Mouse (Mus musculus): Measurements from ENCODE around the gene Ppp1r10. TPM values are rescaled to one million over a fixed set of nuclear protein-coding genes. Genes with fewer than 3 reads are reported as not detected.
A peak's percentile ranks its signal among the peaks of the same experiment; 100 is the strongest.

The Ppp1r10 gene
- total and polyA plus RNA-seq, 2 experiments from 2014 or later: 11.2 to 20.2 TPM

DNA sequence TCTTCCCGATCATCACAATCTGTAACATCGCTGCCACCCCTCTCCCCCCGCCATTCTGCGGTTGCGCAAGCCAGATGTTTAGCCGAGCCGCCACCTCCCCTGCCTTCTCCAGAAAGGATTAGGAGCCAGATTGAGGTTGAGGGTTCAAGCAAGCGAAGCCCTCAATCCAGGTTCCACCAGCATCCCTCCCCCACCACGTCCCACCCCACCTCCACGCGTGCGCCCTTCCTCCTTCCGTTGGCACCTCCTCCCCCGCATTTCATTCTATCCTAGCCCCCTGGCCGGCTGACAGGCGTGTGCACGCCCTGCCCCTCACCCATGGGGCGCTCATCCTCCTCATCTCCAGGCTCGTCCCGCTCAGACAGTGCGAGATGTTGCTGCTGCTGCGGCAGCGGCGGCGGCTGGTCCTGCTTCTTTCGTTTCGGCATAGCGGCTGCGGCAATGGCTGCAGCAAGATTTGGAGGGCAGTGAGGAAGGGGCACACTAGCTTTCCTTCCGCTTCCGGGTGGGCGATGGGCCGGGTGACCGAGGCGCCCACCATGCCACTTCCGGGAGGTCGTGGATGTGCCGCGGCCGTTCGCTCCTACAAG is 62.7 kb downstream of the Ppp1r10 start:
- no peaks in the 10 kb centered on the region for H3K9me3 ChIP-seq (replicated peaks; ENCODE audit: control insufficient read depth, low read length)
- TF ChIP-seq EP300 (IDR thresholded peaks at IDR 0.05; ENCODE audit: low read depth): no peak
- no peak for TF ChIP-seq CTCF (IDR thresholded peaks at IDR 0.05; ENCODE audit: low read depth)
- peak overlapping the region; percentile 89 for H3K27ac ChIP-seq (ENCODE audit: low read depth)
- peak overlapping the region; percentile 87 for H3K4me3 ChIP-seq (ENCODE audit: low read depth, low read length)
- peaks cover 45% of the 10 kb centered on the region for H3K36me3 ChIP-seq (replicated peaks; ENCODE audit: control insufficient read depth, insufficient read depth, low read length)
- H3K4me1 ChIP-seq (ENCODE audit: control insufficient read depth, insufficient read depth): 0 out of 2 replicates have a peak, but pooled peaks cover 7% of the 10 kb centered on the region
- WGBS: under 1% methylated on average over 41 of the region's 41 CpGs
- ATAC-seq (ENCODE audit: insufficient read depth, low read depth) (peak; percentile 53), DNase-seq (ENCODE audit: low spot score) (peak; percentile 64)
- no peaks in the 10 kb centered on the region for H3K27me3 ChIP-seq (ENCODE audit: control insufficient read depth, insufficient read depth, low read length)
- H3K4me2 ChIP-seq (ENCODE audit: low read depth, low read length): peak overlapping the region; percentile 87
- H3K9ac ChIP-seq (replicated peaks; ENCODE audit: low read depth, low read length): peak overlapping the region; percentile 73

DNA sequence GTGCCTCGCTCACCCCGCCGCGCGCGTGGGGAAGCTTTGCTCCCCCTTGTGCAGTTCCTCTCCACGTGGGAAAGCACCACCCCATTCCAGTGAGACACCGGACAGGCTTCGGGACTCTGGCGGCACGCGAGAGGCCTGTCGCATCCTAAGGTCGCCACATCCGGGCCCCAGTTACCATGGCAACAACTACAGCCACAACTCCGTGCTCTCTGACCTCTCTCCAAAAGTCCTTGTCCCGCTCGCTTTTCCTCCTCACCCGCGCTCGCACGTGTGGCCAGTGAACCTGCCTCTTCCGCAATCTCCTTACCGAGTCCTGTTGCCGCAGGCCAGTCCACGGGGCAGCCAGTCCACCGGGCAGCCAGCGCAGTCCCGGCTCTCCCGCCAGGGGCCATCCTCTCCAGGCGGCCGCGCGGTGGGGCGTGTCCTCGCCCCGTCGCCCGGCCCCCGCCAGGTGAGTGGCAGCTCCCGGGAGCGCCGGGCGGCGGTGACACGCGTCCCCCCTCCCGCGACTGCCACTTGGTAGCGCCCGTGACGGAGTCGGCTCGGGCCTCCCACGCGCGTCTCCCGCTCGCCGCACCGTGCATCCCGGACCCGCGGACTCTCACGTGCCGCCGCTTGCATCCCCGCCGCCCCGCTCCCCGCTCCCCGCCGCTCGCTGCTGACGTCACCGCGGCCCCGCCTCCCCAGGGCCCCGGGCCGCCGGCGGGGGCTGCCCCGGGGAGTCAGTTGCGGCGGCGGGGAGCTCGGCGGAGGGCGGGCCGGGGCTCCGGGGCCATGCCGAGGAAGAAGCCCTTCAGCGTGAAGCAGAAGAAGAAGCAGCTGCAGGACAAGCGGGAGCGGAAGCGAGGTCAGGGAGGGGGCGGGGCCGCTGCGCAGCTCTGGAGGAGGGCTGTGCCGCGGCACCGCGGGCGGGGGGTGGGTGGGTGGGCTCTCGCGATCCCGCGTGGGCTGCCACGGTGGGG is 63.4 kb downstream of the Ppp1r10 start, which contains the start of the genes Gnl1 and Prr3:
Gene Gnl1, plus strand, starts transcription at position 451 of the 962 bp plus-strand sequence.
Gene Prr3, minus strand, starts transcription at position 836 of the 962 bp plus-strand sequence.
- no peak for TF ChIP-seq EP300 (IDR thresholded peaks at IDR 0.05; ENCODE audit: low read depth)
- WGBS: under 1% methylated on average over 83 of the region's 109 CpGs
- H3K9me3 ChIP-seq (replicated peaks; ENCODE audit: control insufficient read depth, low read length): no peaks in the 10 kb centered on the region
- DNase-seq (ENCODE audit: low spot score) (peak; percentile 90), ATAC-seq (ENCODE audit: insufficient read depth, low read depth) (peak; percentile 89)
- H3K27ac ChIP-seq (ENCODE audit: low read depth): peak within 1 kb of the TSS; percentile 89
- H3K4me1 ChIP-seq (ENCODE audit: control insufficient read depth, insufficient read depth): 0 out of 2 replicates have a peak, but pooled peaks cover 7% of the 10 kb centered on the region
- peaks cover 40% of the 10 kb centered on the region for H3K36me3 ChIP-seq (replicated peaks; ENCODE audit: control insufficient read depth, insufficient read depth, low read length)
- no peaks in the 10 kb centered on the region for H3K27me3 ChIP-seq (ENCODE audit: control insufficient read depth, insufficient read depth, low read length)
- H3K4me2 ChIP-seq (ENCODE audit: low read depth, low read length): peak within 1 kb of the TSS; percentile 87
- H3K4me3 ChIP-seq (ENCODE audit: low read depth, low read length): peak within 1 kb of the TSS; percentile 87
- peak within 1 kb of the TSS; percentile 73 for H3K9ac ChIP-seq (replicated peaks; ENCODE audit: low read depth, low read length)

- H3K9ac ChIP-seq (replicated peaks; ENCODE audit: low read depth, low read length): peak overlapping the region; percentile 73
- peak; percentile 18 for ATAC-seq (ENCODE audit: insufficient read depth, low read depth)
- H3K27ac ChIP-seq (ENCODE audit: low read depth): peak overlapping the region; percentile 89
- no peaks in the 10 kb centered on the region for H3K9me3 ChIP-seq (replicated peaks; ENCODE audit: control insufficient read depth, low read length)
- 0 out of 2 replicates have a peak, but pooled peaks cover 7% of the 10 kb centered on the region for H3K4me1 ChIP-seq (ENCODE audit: control insufficient read depth, insufficient read depth)
- WGBS: under 1% methylated on average over 28 of the region's 29 CpGs
- H3K4me2 ChIP-seq (ENCODE audit: low read depth, low read length): peak overlapping the region; percentile 87
- H3K27me3 ChIP-seq (ENCODE audit: control insufficient read depth, insufficient read depth, low read length): no peaks in the 10 kb centered on the region
- H3K36me3 ChIP-seq (replicated peaks; ENCODE audit: control insufficient read depth, insufficient read depth, low read length): peaks cover 37% of the 10 kb centered on the region
- TF ChIP-seq EP300 (IDR thresholded peaks at IDR 0.05; ENCODE audit: low read depth) (no peak), CTCF (IDR thresholded peaks at IDR 0.05; ENCODE audit: low read depth) (no peak)
- DNase-seq (ENCODE audit: low spot score): peak; percentile 24
- peak overlapping the region; percentile 87 for H3K4me3 ChIP-seq (ENCODE audit: low read depth, low read length)
Observed at GRCm38 (mm10) chr17:35980363-35980754, 64.1 kb downstream of the Ppp1r10 start.

DNA sequence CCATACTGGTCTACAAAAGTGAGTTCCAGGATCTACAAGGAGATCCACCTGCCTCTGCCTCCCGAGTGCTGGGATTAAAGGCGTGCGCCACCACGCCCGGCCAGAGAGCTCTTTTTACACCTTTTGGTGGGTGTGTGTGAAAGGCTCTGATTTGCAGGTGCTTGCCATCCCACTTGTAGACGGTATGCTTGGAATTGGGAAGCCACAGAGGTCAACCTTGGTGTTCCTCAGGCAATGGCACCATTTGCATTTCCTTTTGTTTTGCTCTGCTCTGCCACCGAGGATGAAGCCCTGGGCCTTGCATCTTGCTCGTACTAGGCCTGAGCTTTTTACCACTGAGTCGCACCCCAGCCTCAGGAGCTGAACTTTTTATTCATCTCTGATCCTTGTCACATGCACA is 65.5 kb downstream of the Ppp1r10 start:
- Histone ChIP-seq H3K4me2 (ENCODE audit: low read depth, low read length) (no peak overlapping the region), H3K27ac (ENCODE audit: low read depth) (no peak overlapping the region), H3K4me3 (ENCODE audit: low read depth, low read length) (no peak overlapping the region), H3K9ac (replicated peaks; ENCODE audit: low read depth, low read length) (no peak overlapping the region), H3K9me3 (replicated peaks; ENCODE audit: control insufficient read depth, low read length) (no peaks in the 10 kb centered on the region), H3K36me3 (replicated peaks; ENCODE audit: control insufficient read depth, insufficient read depth, low read length) (peaks cover 37% of the 10 kb centered on the region), H3K4me1 (ENCODE audit: control insufficient read depth, insufficient read depth) (0 out of 2 replicates have a peak, but pooled peaks cover 7% of the 10 kb centered on the region), H3K27me3 (ENCODE audit: control insufficient read depth, insufficient read depth, low read length) (no peaks in the 10 kb centered on the region)
- DNase-seq (ENCODE audit: low spot score) (no peak), ATAC-seq (ENCODE audit: insufficient read depth, low read depth) (no peak)
- TF ChIP-seq EP300 (IDR thresholded peaks at IDR 0.05; ENCODE audit: low read depth) (no peak), CTCF (IDR thresholded peaks at IDR 0.05; ENCODE audit: low read depth) (no peak)
- WGBS: 89% methylated on average over 9 of the region's 9 CpGs

MicroRNA genes within 50 kb of the gene (microRNA counts, 519-probe panel; counts per million panel counts)
- microRNA mmu-miR-1894-3p (not detected), microRNA mmu-miR-1894-5p (not detected), microRNA mmu-miR-877 (not detected)

Small RNAs within 50 kb of the gene (microRNA-seq; reads per million reads assigned to microRNA genes)
- not detected for gene Gm28033
- gene Mir1894: not detected
- 93.4 reads per million, percentile 54 among the genes with 10 or more reads in this experiment for gene Mir877

Other genes starting within 250 kb of the Ppp1r10 start
- 25.5 and 59.8 TPM in 2 replicates for gene Vars2, start 248.8 kb upstream of the Ppp1r10 start, total RNA-seq (2014; rRNA removed; ENCODE audit: low replicate concordance)
- gene Vars2, start 248.8 kb upstream of the Ppp1r10 start, polyA plus RNA-seq (2015; fragmentation: Nextera tagmentation; extraction: Ambion mirVana): 9.4 and 9.8 TPM in 2 replicates
- gene Gtf2h4, start 242.7 kb upstream of the Ppp1r10 start, total RNA-seq (2014; rRNA removed; ENCODE audit: low replicate concordance): 21.0 and 24.2 TPM in 2 replicates
- 18.0 and 21.2 TPM in 2 replicates for gene Gtf2h4, start 242.7 kb upstream of the Ppp1r10 start, polyA plus RNA-seq (2015; fragmentation: Nextera tagmentation; extraction: Ambion mirVana)
- 105 and 206 TPM in 2 replicates for gene Ddr1, start 211.8 kb upstream of the Ppp1r10 start, total RNA-seq (2014; rRNA removed; ENCODE audit: low replicate concordance)
- gene Ddr1, start 211.8 kb upstream of the Ppp1r10 start, polyA plus RNA-seq (2015; fragmentation: Nextera tagmentation; extraction: Ambion mirVana): 63.9 and 71.8 TPM in 2 replicates
- 41.7 and 50.5 TPM in 2 replicates for gene Ier3, start 94.8 kb upstream of the Ppp1r10 start, total RNA-seq (2014; rRNA removed; ENCODE audit: low replicate concordance)
- gene Ier3, start 94.8 kb upstream of the Ppp1r10 start, polyA plus RNA-seq (2015; fragmentation: Nextera tagmentation; extraction: Ambion mirVana): 70.7 and 79.4 TPM in 2 replicates
- gene Flot1, start 93.2 kb upstream of the Ppp1r10 start, total RNA-seq (2014; rRNA removed; ENCODE audit: low replicate concordance): 161 and 163 TPM in 2 replicates
- 122 and 132 TPM in 2 replicates for gene Flot1, start 93.2 kb upstream of the Ppp1r10 start, polyA plus RNA-seq (2015; fragmentation: Nextera tagmentation; extraction: Ambion mirVana)
- 1,043 and 1,325 TPM in 2 replicates for gene Tubb5, start 78.1 kb upstream of the Ppp1r10 start, total RNA-seq (2014; rRNA removed; ENCODE audit: low replicate concordance)
- gene Tubb5, start 78.1 kb upstream of the Ppp1r10 start, polyA plus RNA-seq (2015; fragmentation: Nextera tagmentation; extraction: Ambion mirVana): 259 and 267 TPM in 2 replicates
- gene Mdc1, start 74.9 kb upstream of the Ppp1r10 start, total RNA-seq (2014; rRNA removed; ENCODE audit: low replicate concordance): 5.4 and 25.0 TPM in 2 replicates
- gene Mdc1, start 74.9 kb upstream of the Ppp1r10 start, polyA plus RNA-seq (2015; fragmentation: Nextera tagmentation; extraction: Ambion mirVana): 2.3 and 3.0 TPM in 2 replicates
- gene Nrm, start 55.1 kb upstream of the Ppp1r10 start, total RNA-seq (2014; rRNA removed; ENCODE audit: low replicate concordance): 16.1 and 36.2 TPM in 2 replicates
- gene Nrm, start 55.1 kb upstream of the Ppp1r10 start, polyA plus RNA-seq (2015; fragmentation: Nextera tagmentation; extraction: Ambion mirVana): 18.0 and 21.6 TPM in 2 replicates
- 30.0 and 35.0 TPM in 2 replicates for gene Ppp1r18, start 50.8 kb upstream of the Ppp1r10 start, total RNA-seq (2014; rRNA removed; ENCODE audit: low replicate concordance)
- 10.0 and 11.6 TPM in 2 replicates for gene Ppp1r18, start 50.8 kb upstream of the Ppp1r10 start, polyA plus RNA-seq (2015; fragmentation: Nextera tagmentation; extraction: Ambion mirVana)
- 18.2 and 24.1 TPM in 2 replicates for gene Dhx16, start 36.6 kb upstream of the Ppp1r10 start, total RNA-seq (2014; rRNA removed; ENCODE audit: low replicate concordance)
- gene Dhx16, start 36.6 kb upstream of the Ppp1r10 start, polyA plus RNA-seq (2015; fragmentation: Nextera tagmentation; extraction: Ambion mirVana): 14.9 and 15.0 TPM in 2 replicates
- gene 2310061I04Rik, start 19.0 kb upstream of the Ppp1r10 start, total RNA-seq (2014; rRNA removed; ENCODE audit: low replicate concordance): 32.5 and 36.6 TPM in 2 replicates
- 51.9 and 53.1 TPM in 2 replicates for gene 2310061I04Rik, start 19.0 kb upstream of the Ppp1r10 start, polyA plus RNA-seq (2015; fragmentation: Nextera tagmentation; extraction: Ambion mirVana)
- gene Atat1, start 6.4 kb upstream of the Ppp1r10 start, total RNA-seq (2014; rRNA removed; ENCODE audit: low replicate concordance): 28.6 and 31.0 TPM in 2 replicates
- gene Atat1, start 6.4 kb upstream of the Ppp1r10 start, polyA plus RNA-seq (2015; fragmentation: Nextera tagmentation; extraction: Ambion mirVana): 19.1 and 19.8 TPM in 2 replicates
- 38.0 and 73.7 TPM in 2 replicates for gene Mrps18b, start within 50 bp of the Ppp1r10 start, total RNA-seq (2014; rRNA removed; ENCODE audit: low replicate concordance)
- gene Mrps18b, start within 50 bp of the Ppp1r10 start, polyA plus RNA-seq (2015; fragmentation: Nextera tagmentation; extraction: Ambion mirVana): 68.6 and 77.0 TPM in 2 replicates
- 44.0 and 47.0 TPM in 2 replicates for gene Abcf1, start 53.3 kb downstream of the Ppp1r10 start, total RNA-seq (2014; rRNA removed; ENCODE audit: low replicate concordance)
- 68.5 and 74.5 TPM in 2 replicates for gene Abcf1, start 53.3 kb downstream of the Ppp1r10 start, polyA plus RNA-seq (2015; fragmentation: Nextera tagmentation; extraction: Ambion mirVana)
- 18.7 and 27.2 TPM in 2 replicates for gene Gnl1, start 63.4 kb downstream of the Ppp1r10 start, total RNA-seq (2014; rRNA removed; ENCODE audit: low replicate concordance)
- 26.2 and 30.0 TPM in 2 replicates for gene Gnl1, start 63.4 kb downstream of the Ppp1r10 start, polyA plus RNA-seq (2015; fragmentation: Nextera tagmentation; extraction: Ambion mirVana)
- gene Prr3, start 63.8 kb downstream of the Ppp1r10 start, total RNA-seq (2014; rRNA removed; ENCODE audit: low replicate concordance): 0.61 and 20.4 TPM in 2 replicates
- 6.7 and 8.6 TPM in 2 replicates for gene Prr3, start 63.8 kb downstream of the Ppp1r10 start, polyA plus RNA-seq (2015; fragmentation: Nextera tagmentation; extraction: Ambion mirVana)
- gene H2-T24, start 104.1 kb downstream of the Ppp1r10 start, total RNA-seq (2014; rRNA removed; ENCODE audit: low replicate concordance): 6.2 TPM in 1 of 2 replicates, not detected in the other
- gene H2-T24, start 104.1 kb downstream of the Ppp1r10 start, polyA plus RNA-seq (2015; fragmentation: Nextera tagmentation; extraction: Ambion mirVana): 1.8 TPM in 2 replicates
- 19.2 and 34.8 TPM in 2 replicates for gene H2-T23, start 116.4 kb downstream of the Ppp1r10 start, total RNA-seq (2014; rRNA removed; ENCODE audit: low replicate concordance)
- 10.3 and 10.8 TPM in 2 replicates for gene H2-T23, start 116.4 kb downstream of the Ppp1r10 start, polyA plus RNA-seq (2015; fragmentation: Nextera tagmentation; extraction: Ambion mirVana)
- gene H2-T22, start 126.3 kb downstream of the Ppp1r10 start, total RNA-seq (2014; rRNA removed; ENCODE audit: low replicate concordance): 17.4 and 19.6 TPM in 2 replicates
- gene H2-T22, start 126.3 kb downstream of the Ppp1r10 start, polyA plus RNA-seq (2015; fragmentation: Nextera tagmentation; extraction: Ambion mirVana): 8.2 and 8.4 TPM in 2 replicates
- not detected in 2 replicates for gene Gm6034, start 126.5 kb downstream of the Ppp1r10 start, total RNA-seq (2014; rRNA removed; ENCODE audit: low replicate concordance)
- gene Gm6034, start 126.5 kb downstream of the Ppp1r10 start, polyA plus RNA-seq (2015; fragmentation: Nextera tagmentation; extraction: Ambion mirVana): not detected in 2 replicates
- not detected in 2 replicates for gene Gm11127, start 141.9 kb downstream of the Ppp1r10 start, total RNA-seq (2014; rRNA removed; ENCODE audit: low replicate concordance)
- not detected in 2 replicates for gene Gm11127, start 141.9 kb downstream of the Ppp1r10 start, polyA plus RNA-seq (2015; fragmentation: Nextera tagmentation; extraction: Ambion mirVana)
- gene Gm19684, start 205.2 kb downstream of the Ppp1r10 start, total RNA-seq (2014; rRNA removed; ENCODE audit: low replicate concordance): 0.35 TPM in 1 of 2 replicates, not detected in the other
- gene Gm19684, start 205.2 kb downstream of the Ppp1r10 start, polyA plus RNA-seq (2015; fragmentation: Nextera tagmentation; extraction: Ambion mirVana): not detected in 2 replicates
- gene Gm7030, start 213.0 kb downstream of the Ppp1r10 start, total RNA-seq (2014; rRNA removed; ENCODE audit: low replicate concordance): not detected in 2 replicates
- gene Gm7030, start 213.0 kb downstream of the Ppp1r10 start, polyA plus RNA-seq (2015; fragmentation: Nextera tagmentation; extraction: Ambion mirVana): not detected in 2 replicates

Data from heart, postnatal 0 days (tissue).